Mouse (Mus musculus) lung, adult 2 months (tissue): ENCODE measurements around the gene Laptm5.

ENCODE experiments used
- CTCF ChIP-seq: fragments of 200-500 bp; IDR thresholded peaks from 2 replicates; pipeline ENCODE4 v1.5.1; 2011; ENCODE audit warnings: mild to moderate bottlenecking, low read length, control low read depth; ENCODE audit not compliant: insufficient read depth
- POLR2A ChIP-seq: fragments of 200-500 bp; IDR thresholded peaks from 2 replicates; pipeline ENCODE4 v1.6.1; 2011; ENCODE audit warnings: low read depth, mild to moderate bottlenecking, control low read depth, low read length, borderline replicate concordance; ENCODE audit errors: extremely low read depth

DNA sequence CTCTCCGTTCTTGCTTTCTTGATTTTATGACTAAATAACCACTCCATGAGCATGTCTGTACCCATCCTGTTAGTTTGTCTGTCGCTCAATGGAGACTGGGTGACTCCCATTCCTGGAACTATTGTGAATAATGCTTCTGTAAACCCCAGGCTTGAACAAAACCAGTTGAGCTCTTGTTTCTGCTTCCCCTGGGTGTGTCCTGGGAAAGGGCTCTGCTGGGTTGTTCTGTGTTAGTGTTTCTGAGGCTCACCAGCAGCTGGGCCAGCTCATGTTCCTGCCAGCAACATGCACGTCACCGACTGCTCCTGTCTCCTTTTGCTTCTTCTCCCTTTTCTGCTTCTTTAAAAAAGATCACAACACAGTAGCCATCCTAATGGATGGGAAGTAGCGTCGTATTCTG is 17.2 kb upstream of the Laptm5 start:
- TF ChIP-seq CTCF, result no peak
- TF ChIP-seq POLR2A, result no peak
